Mouse (Mus musculus) sigmoid colon, adult 10 weeks (tissue): ENCODE results near the gene Aff4. TPM values are rescaled to one million over a fixed set of nuclear protein-coding genes. Genes with fewer than 3 reads are reported as not detected.

ENCODE experiments used
- polyA plus RNA-seq: library from polyadenylated mRNA; stranded (reverse); fragments of 350-450 nt; fragmentation: Illumina TruSeq; extraction: RNeasy Lipid Tissue Mini Kit (QIAGEN cat#74804); gene quantifications from one replicate; pipeline ENCODE4 v1.2.3, GENCODE M21; 2014; ENCODE audit warnings: low read depth, low replicate concordance

Aff4 gene
- 181 TPM for polyA plus RNA-seq

GRCm38 (mm10) chr11:53350291-53351223 is at the start of gene Aff4:
TSS of gene Aff4 (plus strand) at chr11:53350833.

GRCm38 (mm10) chr11:53324512-53324968 is 26.1 kb upstream of the Aff4 start, which contains the start of gene Zcchc10:
TSS of gene Zcchc10 (plus strand) at chr11:53324679.

GRCm38 (mm10) chr11:53423036-53423435 is 72.4 kb downstream of the Aff4 start, which contains the start of gene Leap2:
TSS of gene Leap2 (minus strand) at chr11:53423170.

GRCm38 (mm10) chr11:53430670-53431346 is 80.2 kb downstream of the Aff4 start, which contains the start of the genes Uqcrq and Gdf9:
TSS of gene Uqcrq (minus strand) at chr11:53430831.
TSS of gene Gdf9 (plus strand) at chr11:53431023.

GRCm38 (mm10) chr11:53456474-53457371 is 106.1 kb downstream of the Aff4 start, which contains the start of the genes Gm10447 and Shroom1:
TSS of gene Gm10447 (minus strand) at chr11:53457110.
TSS of gene Shroom1 (plus strand) at chr11:53457205.

GRCm38 (mm10) chr11:53469968-53470695 is 119.5 kb downstream of the Aff4 start, which contains the start of gene Gm9837:
TSS of gene Gm9837 (minus strand) at chr11:53470479.

Other genes starting within 250 kb of the Aff4 start
- 419 TPM for gene Hspa4, start 50.4 kb upstream of the Aff4 start, polyA plus RNA-seq
- gene Zcchc10, start 26.2 kb upstream of the Aff4 start, polyA plus RNA-seq: 28.0 TPM
- gene Leap2, start 72.3 kb downstream of the Aff4 start, polyA plus RNA-seq: not detected
- gene Uqcrq, start 80.0 kb downstream of the Aff4 start, polyA plus RNA-seq: 42.0 TPM
- not detected for gene Gdf9, start 80.2 kb downstream of the Aff4 start, polyA plus RNA-seq
- 0.19 TPM for gene Gm10447, start 106.3 kb downstream of the Aff4 start, polyA plus RNA-seq
- gene Shroom1, start 106.4 kb downstream of the Aff4 start, polyA plus RNA-seq: not detected
- not detected for gene Gm9837, start 119.6 kb downstream of the Aff4 start, polyA plus RNA-seq
- gene Gm9945, start 129.3 kb downstream of the Aff4 start, polyA plus RNA-seq: not detected
- 3.4 TPM for gene Sowaha, start 129.4 kb downstream of the Aff4 start, polyA plus RNA-seq
- 24.3 TPM for gene Sept8, start 168.4 kb downstream of the Aff4 start, polyA plus RNA-seq
- gene Kif3a, start 216.5 kb downstream of the Aff4 start, polyA plus RNA-seq: 12.0 TPM